Mouse (Mus musculus) ES-Bruce4 (cell line): ENCODE results near the gene Ceacam16. TPM values are rescaled to one million over a fixed set of nuclear protein-coding genes. Genes with fewer than 3 reads are reported as not detected.

Experiments used
- H3K27ac ChIP-seq: 2 replicates; pipeline ENCODE4 v1.5.1; 2012; ENCODE audit warnings: low read length, inconsistent platforms; ENCODE audit not compliant: insufficient read depth
- H3K27me3 ChIP-seq: 2 replicates; pipeline ENCODE4 v1.6.1; 2012; ENCODE audit warnings: mild to moderate bottlenecking, low read length, inconsistent platforms; ENCODE audit not compliant: control insufficient read depth, poor library complexity, insufficient read depth, severe bottlenecking
- H3K36me3 ChIP-seq: 2 replicates; pipeline ENCODE4 v1.6.1; 2012; ENCODE audit warnings: inconsistent platforms, mild to moderate bottlenecking, low read length, moderate library complexity; ENCODE audit not compliant: control insufficient read depth, poor library complexity, insufficient read depth, severe bottlenecking
- H3K4me1 ChIP-seq: one replicate; pipeline ENCODE4 v1.8.1; 2011; ENCODE audit warnings: low read length; ENCODE audit not compliant: control insufficient read depth, insufficient read depth
- H3K4me3 ChIP-seq: 2 replicates; pipeline ENCODE4 v1.5.1; 2011; ENCODE audit warnings: low read depth, mild to moderate bottlenecking, low read length
- H3K9ac ChIP-seq: 2 replicates; pipeline ENCODE4 v1.6.1; 2012; ENCODE audit warnings: low read depth, mild to moderate bottlenecking, inconsistent platforms; ENCODE audit not compliant: poor library complexity, severe bottlenecking
- H3K9me3 ChIP-seq: replicated peaks from 2 replicates; pipeline ENCODE4 v1.6.1; 2012; ENCODE audit warnings: mild to moderate bottlenecking, low read length, inconsistent platforms; ENCODE audit not compliant: control insufficient read depth, poor library complexity, insufficient read depth, severe bottlenecking
- CTCF ChIP-seq: IDR thresholded peaks from one replicate; pipeline ENCODE4 v1.8.1; 2011; ENCODE audit warnings: low read depth, low read length
- EP300 ChIP-seq: IDR thresholded peaks from 2 replicates; pipeline ENCODE4 v1.6.1; 2011; ENCODE audit warnings: low read depth, low read length; ENCODE audit not compliant: insufficient read depth
- POLR2A ChIP-seq: IDR thresholded peaks from one replicate; pipeline ENCODE4 v1.8.1; 2011; ENCODE audit warnings: low read length; ENCODE audit not compliant: insufficient read depth
- polyA plus RNA-seq: library from polyadenylated mRNA; stranded (reverse); fragments of >200 nt; gene quantifications from 2 replicates; pipeline ENCODE4 v1.2.4, GENCODE M21; 2011; ENCODE audit warnings: low read depth; ENCODE audit not compliant: missing spikeins, insufficient read depth, insufficient read length

Gene Ceacam16
- polyA plus RNA-seq, 1 experiment = not detected

- Histone ChIP-seq H3K4me1 (peaks cover 3% of the 10 kb centered on the region), H3K27me3 (no peaks in the 10 kb centered on the region), H3K36me3 (no peaks in the 10 kb centered on the region), H3K9me3 (no peaks in the 10 kb centered on the region), H3K4me3 (no peak overlapping the region), H3K9ac (no peak overlapping the region), H3K27ac (no peak overlapping the region)
- no peak for TF ChIP-seq POLR2A
- peak; percentile 52 for TF ChIP-seq CTCF
These were observed 15.0 kb upstream of the Ceacam16 start for GRCm38 (mm10) chr7:19875948-19876682.

GRCm38 (mm10) chr7:19871943-19872601 is 11.0 kb upstream of the Ceacam16 start:
- no peak overlapping the region for H3K9ac ChIP-seq
- no peaks in the 10 kb centered on the region for H3K9me3 ChIP-seq
- H3K36me3 ChIP-seq = no peaks in the 10 kb centered on the region
- TF ChIP-seq CTCF (peak; percentile 87), EP300 (0 out of 2 replicates have a peak, but pooled peaks have one; percentile 18), POLR2A (no peak)
- no peak overlapping the region for H3K4me3 ChIP-seq
- no peaks in the 10 kb centered on the region for H3K4me1 ChIP-seq
- H3K27ac ChIP-seq = no peak overlapping the region
- H3K27me3 ChIP-seq = no peaks in the 10 kb centered on the region

- TF ChIP-seq CTCF (no peak), POLR2A (no peak), EP300 (no peak)
- no peaks in the 10 kb centered on the region for H3K27me3 ChIP-seq
- no peaks in the 10 kb centered on the region for H3K9me3 ChIP-seq
- no peak overlapping the region for H3K4me3 ChIP-seq
- no peak overlapping the region for H3K9ac ChIP-seq
- no peaks in the 10 kb centered on the region for H3K4me1 ChIP-seq
- H3K27ac ChIP-seq = no peak overlapping the region
- no peaks in the 10 kb centered on the region for H3K36me3 ChIP-seq
These were observed 10.1 kb upstream of the Ceacam16 start for GRCm38 (mm10) chr7:19871137-19871621.

- no peak overlapping the region for H3K27ac ChIP-seq
- TF ChIP-seq CTCF (no peak), POLR2A (no peak), EP300 (no peak)
- no peak overlapping the region for H3K9ac ChIP-seq
- H3K4me3 ChIP-seq = no peak overlapping the region
- no peaks in the 10 kb centered on the region for H3K36me3 ChIP-seq
- H3K9me3 ChIP-seq = no peaks in the 10 kb centered on the region
- no peaks in the 10 kb centered on the region for H3K27me3 ChIP-seq
- peaks cover 4% of the 10 kb centered on the region for H3K4me1 ChIP-seq
These were observed 6.8 kb upstream of the Ceacam16 start for GRCm38 (mm10) chr7:19867751-19868399.

GRCm38 (mm10) chr7:19866490-19866889 is 5.4 kb upstream of the Ceacam16 start:
- Histone ChIP-seq H3K4me1 (peaks cover 4% of the 10 kb centered on the region), H3K27ac (no peak overlapping the region), H3K9ac (no peak overlapping the region), H3K9me3 (no peaks in the 10 kb centered on the region), H3K4me3 (no peak overlapping the region), H3K36me3 (no peaks in the 10 kb centered on the region), H3K27me3 (no peaks in the 10 kb centered on the region)
- TF ChIP-seq POLR2A (no peak), CTCF (no peak)

GRCm38 (mm10) chr7:19865246-19866036 is 4.3 kb upstream of the Ceacam16 start:
- Histone ChIP-seq H3K9ac (no peak overlapping the region), H3K27ac (no peak overlapping the region), H3K4me1 (peaks cover 4% of the 10 kb centered on the region), H3K4me3 (no peak overlapping the region), H3K27me3 (no peaks in the 10 kb centered on the region), H3K36me3 (no peaks in the 10 kb centered on the region), H3K9me3 (no peaks in the 10 kb centered on the region)
- TF ChIP-seq POLR2A = no peak
- no peak for TF ChIP-seq CTCF
- TF ChIP-seq EP300 = no peak
